ENCODE assay signal across 20 mouse cellular contexts in genomic region chr6:144645796-144646195, GRCm38 (mm10).
"Had no signal": no experiment of that assay in that cellular context is flagged by ENCODE, and none has a peak within 500 bp of the region (broad histone marks: within the 10 kb centered on the region; RNA-seq: fewer than 3 reads in every experiment).

No protein-coding gene starts in this region.

- H3K36me3 ChIP-seq: liver, embryonic 13.5 days; liver, embryonic 15.5 days; midbrain, embryonic 10.5 days; midbrain, embryonic 12.5 days; neural tube, embryonic 13.5 days; neural tube, embryonic 15.5 days had no signal

- H3K27me3 ChIP-seq: liver, embryonic 13.5 days; liver, embryonic 15.5 days; midbrain, embryonic 12.5 days; neural tube, embryonic 13.5 days; neural tube, embryonic 15.5 days had no signal

- H3K4me3 ChIP-seq: liver, embryonic 13.5 days; liver, embryonic 15.5 days; midbrain, embryonic 10.5 days; midbrain, embryonic 12.5 days; myocyte; neural tube, embryonic 13.5 days; neural tube, embryonic 15.5 days had no signal

- DNase-seq: liver; liver, embryonic 13.5 days; liver, postnatal 0 days; midbrain, embryonic 14.5 days; retina, postnatal 1 day; right cerebral cortex, adult 18-20 months; right cerebral cortex, postnatal 25 days; right cerebral cortex, postnatal 4 days; spleen, adult 18-20 months; thymus, adult 18-20 months; thymus, postnatal 14 days; thymus, postnatal 36 days had no signal

- ATAC-seq: liver, postnatal 0 days; midbrain, embryonic 16.5 days had no signal

- H3K4me2 ChIP-seq: liver, embryonic 11.5 days; liver, embryonic 13.5 days; liver, embryonic 15.5 days; midbrain, embryonic 12.5 days; neural tube, embryonic 13.5 days; neural tube, embryonic 15.5 days had no signal

- H3K9ac ChIP-seq: liver, embryonic 13.5 days; liver, embryonic 15.5 days; liver, postnatal 0 days; midbrain, embryonic 12.5 days; neural tube, embryonic 13.5 days; neural tube, embryonic 15.5 days had no signal

- H3K27ac ChIP-seq: liver, embryonic 13.5 days; liver, embryonic 15.5 days; midbrain, embryonic 10.5 days; midbrain, embryonic 12.5 days; neural tube, embryonic 13.5 days; neural tube, embryonic 15.5 days had no signal

- H3K9me3 ChIP-seq: liver, embryonic 13.5 days; liver, embryonic 15.5 days; midbrain, embryonic 10.5 days; midbrain, embryonic 12.5 days; neural tube, embryonic 15.5 days had no signal
